Mouse (Mus musculus) cerebellum, adult 2 months (tissue): Measurements from ENCODE around the gene Smim27. TPM values are rescaled to one million over a fixed set of nuclear protein-coding genes. Genes with fewer than 3 reads are reported as not detected.
A peak's percentile ranks its signal among the peaks of the same experiment; 100 is the strongest.

Experiments used
- DNase-seq, 2 experiments: peaks; one replicate each; pipeline ENCODE4 v3.0.0; 2021
- H3K27ac ChIP-seq: fragments of 200-500 bp; 2 replicates; pipeline ENCODE4 v1.5.1; 2012; ENCODE audit warnings: low read length, control low read depth, inconsistent platforms; ENCODE audit not compliant: insufficient read depth
- H3K27me3 ChIP-seq: fragments of 200-500 bp; 2 replicates; pipeline ENCODE4 v1.6.1; 2012; ENCODE audit warnings: inconsistent platforms, mild to moderate bottlenecking, low read length, moderate library complexity; ENCODE audit not compliant: control insufficient read depth, insufficient read depth
- H3K4me1 ChIP-seq: fragments of 200-500 bp; 2 replicates; pipeline ENCODE4 v1.6.1; 2011; ENCODE audit warnings: low read length; ENCODE audit not compliant: control insufficient read depth, insufficient read depth
- H3K4me3 ChIP-seq: fragments of 200-500 bp; replicated peaks from 2 replicates; pipeline ENCODE3; 2011; ENCODE audit warnings: mild to moderate bottlenecking, low read depth, low read length, control low read depth; ENCODE audit not compliant: insufficient read depth
- CTCF ChIP-seq: fragments of 200-500 bp; IDR thresholded peaks from 2 replicates; pipeline ENCODE4 v1.5.1; 2011; ENCODE audit warnings: low read depth, mild to moderate bottlenecking, control low read depth, low read length, moderate library complexity, borderline replicate concordance; ENCODE audit not compliant: insufficient read depth
- POLR2A ChIP-seq: fragments of 200-500 bp; IDR thresholded peaks from 2 replicates; pipeline ENCODE4 v1.6.1; 2011; ENCODE audit warnings: low read length, control low read depth, borderline replicate concordance; ENCODE audit not compliant: insufficient read depth
- WGBS: fragments of 180-500 bp; shearing (Covaris S2); methylation state at CpG from one replicate; pipeline ENCODE4 v1.1.7; 2018; 5-methylcytosine and 5-hydroxymethylcytosine counted together
- polyA plus RNA-seq: library from polyadenylated mRNA; depleted of rRNA; stranded (reverse); fragments of >200 nt; gene quantifications from 2 replicates; pipeline ENCODE4 v1.2.3, GENCODE M21; 2012

The Smim27 gene
- polyA plus RNA-seq, 1 experiment: 4.6 TPM

- H3K27ac ChIP-seq: no peak overlapping the region
- H3K4me3 ChIP-seq: no peak overlapping the region
- H3K27me3 ChIP-seq: no peaks in the 10 kb centered on the region
- no peak for DNase-seq
- WGBS: 86% methylated on average over 6 of the region's 6 CpGs
- no peaks in the 10 kb centered on the region for H3K4me1 ChIP-seq
- TF ChIP-seq CTCF: no peak
- no peak for TF ChIP-seq POLR2A
These were observed 39.7 kb upstream of the Smim27 start for GRCm38 (mm10) chr4:40229723-40230122.

- no peak for TF ChIP-seq CTCF
- TF ChIP-seq POLR2A: no peak
- H3K27ac ChIP-seq: no peak overlapping the region
- no peaks in the 10 kb centered on the region for H3K27me3 ChIP-seq
- H3K4me1 ChIP-seq: no peaks in the 10 kb centered on the region
- WGBS: 95% methylated on average over 7 of the region's 7 CpGs
- no peak for DNase-seq
- no peak overlapping the region for H3K4me3 ChIP-seq
These were observed 36.2 kb upstream of the Smim27 start for GRCm38 (mm10) chr4:40233062-40233664.

- Histone ChIP-seq H3K4me3 (no peak overlapping the region), H3K27me3 (no peaks in the 10 kb centered on the region; the same call in 1 of the 2 replicates), H3K27ac (no peak overlapping the region), H3K4me1 (no peaks in the 10 kb centered on the region)
- no peak for DNase-seq
- TF ChIP-seq POLR2A (no peak), CTCF (no peak)
- 70% methylated on average over 6 of the region's 6 CpGs for whole genome bisulfite sequencing
These were observed 35.1 kb upstream of the Smim27 start for GRCm38 (mm10) chr4:40234256-40234655.

- H3K4me3 ChIP-seq: no peak overlapping the region
- WGBS: 95% methylated on average over 4 of the region's 4 CpGs
- no peak for TF ChIP-seq CTCF
- TF ChIP-seq POLR2A: no peak
- DNase-seq: no peak
- no peaks in the 10 kb centered on the region for H3K4me1 ChIP-seq
- H3K27me3 ChIP-seq: no peaks in the 10 kb centered on the region; the same call in 1 of the 2 replicates
- H3K27ac ChIP-seq: no peak overlapping the region
These were observed 32.5 kb upstream of the Smim27 start for GRCm38 (mm10) chr4:40236829-40237228.

- peak; percentile 21 to 28 for DNase-seq
- Histone ChIP-seq H3K4me3 (peak overlapping the region; percentile 46), H3K4me1 (no peaks in the 10 kb centered on the region), H3K27me3 (no peaks in the 10 kb centered on the region; the same call in 1 of the 2 replicates), H3K27ac (no peak overlapping the region)
- WGBS: 3% methylated on average over 17 of the region's 17 CpGs
- TF ChIP-seq CTCF (no peak), POLR2A (no peak)
These were observed 30.6 kb upstream of the Smim27 start for GRCm38 (mm10) chr4:40238483-40239408.

- 2% methylated on average over 35 of the region's 35 CpGs for WGBS
- no peaks in the 10 kb centered on the region for H3K4me1 ChIP-seq
- peak in 1 of 2 experiments; percentile 26 for DNase-seq
- no peaks in the 10 kb centered on the region; the same call in 1 of the 2 replicates for H3K27me3 ChIP-seq
- peak within 1 kb of the TSS; percentile 46 for H3K4me3 ChIP-seq
- TF ChIP-seq POLR2A (no peak), CTCF (no peak)
- no peak within 1 kb of the TSS for H3K27ac ChIP-seq
These were observed 29.7 kb upstream of the Smim27 start, which contains the start of gene Ddx58 for GRCm38 (mm10) chr4:40239409-40240271. TSS of gene Ddx58 (minus strand) at chr4:40239828.

- WGBS: 57% methylated on average over 5 of the region's 5 CpGs
- no peak for DNase-seq
- Histone ChIP-seq H3K27me3 (no peaks in the 10 kb centered on the region; the same call in 1 of the 2 replicates), H3K4me1 (no peaks in the 10 kb centered on the region), H3K27ac (no peak overlapping the region), H3K4me3 (no peak overlapping the region)
- TF ChIP-seq CTCF: no peak
- TF ChIP-seq POLR2A: no peak
These were observed 29.1 kb upstream of the Smim27 start for GRCm38 (mm10) chr4:40240272-40240744.
